9 mouse cellular contexts compared by ENCODE assay signal in the genomic region with DNA sequence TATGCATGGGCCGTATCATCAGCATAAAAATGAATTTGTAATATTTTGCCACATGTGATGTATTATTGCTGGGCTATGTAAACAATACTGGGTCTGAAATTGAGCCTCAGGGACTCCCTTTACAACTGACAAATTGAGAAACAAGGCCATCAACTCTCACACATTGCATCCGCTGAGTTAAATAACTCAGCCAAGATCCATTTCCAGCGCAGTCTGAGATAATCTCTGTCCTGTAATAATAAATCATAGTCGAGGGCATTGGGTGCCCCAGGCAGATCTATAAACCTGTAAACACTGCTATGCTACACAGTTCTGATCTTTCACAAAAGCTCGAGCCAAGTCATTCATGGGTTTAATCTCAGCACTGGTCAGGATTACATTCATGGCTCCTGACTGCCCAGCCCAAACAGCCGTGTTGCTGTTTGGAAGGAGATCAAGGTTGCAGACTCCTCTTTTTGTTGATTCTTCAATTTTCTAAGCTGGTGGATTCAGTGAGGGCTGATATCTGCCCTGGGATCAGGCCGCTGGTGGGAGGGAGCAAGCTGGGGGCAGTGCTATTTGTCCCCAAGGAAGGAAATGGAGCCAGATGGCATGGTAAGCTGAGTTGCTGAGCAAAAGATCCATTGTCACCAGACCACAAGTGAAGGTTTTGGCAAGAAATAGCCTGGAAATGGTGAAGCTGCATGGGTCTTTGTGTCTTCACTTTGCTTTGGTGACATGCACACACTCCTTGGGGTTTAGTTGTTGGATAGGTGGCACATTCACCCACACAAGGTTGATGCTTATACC.
DNase-seq lines count a peak whose midpoint lies in the region; ATAC-seq and TF ChIP-seq lines count a peak whose summit lies in the region.
"Had no signal": no experiment of that assay in that cellular context is flagged by ENCODE, and none has a peak within 500 bp of the region (broad histone marks: within the 10 kb centered on the region; RNA-seq: fewer than 3 reads in every experiment).

No protein-coding gene starts in this region.

- H3K36me3 ChIP-seq in kidney, adult 2 months (ENCODE audit: control insufficient read depth, insufficient read depth, low read length): no peaks in the 10 kb centered on the region
- H3K36me3 ChIP-seq in hindbrain, embryonic 10.5 days: no peaks in the 10 kb centered on the region
- no peaks in the 10 kb centered on the region for H3K36me3 ChIP-seq in midbrain, embryonic 15.5 days (replicated peaks)
- no peaks in the 10 kb centered on the region for H3K36me3 ChIP-seq in heart, embryonic 11.5 days (ENCODE audit: control insufficient read depth, insufficient read depth, low read length)

- WGBS in kidney, adult 2 months: 56% methylated on average over 7 of the region's 7 CpGs
- WGBS in hindbrain, embryonic 10.5 days: 61% methylated on average over 7 of the region's 7 CpGs
- 30% methylated on average over 7 of the region's 7 CpGs for WGBS in midbrain, embryonic 15.5 days
- 64% methylated on average over 7 of the region's 7 CpGs for WGBS in heart, embryonic 11.5 days (ENCODE audit: insufficient replicate concordance)

- DNase-seq in kidney, adult 2 months: peak; percentile 15
- DNase-seq in kidney, postnatal 25 days: no peak
- peak; percentile 18 for DNase-seq in hindbrain, embryonic 10.5 days (ENCODE audit: low spot score)
- no peak for DNase-seq in layer of hippocampus, postnatal 14 days (ENCODE audit: low spot score in 2 of 2)
- DNase-seq in left cerebral cortex, adult 11 months (ENCODE audit: low spot score): no peak

- no peaks in the 10 kb centered on the region for H3K4me1 ChIP-seq in kidney, adult 2 months (ENCODE audit: control insufficient read depth, insufficient read depth, low read length)
- peaks cover 18% of the 10 kb centered on the region; the same call in 1 of the 2 replicates for H3K4me1 ChIP-seq in brown adipose tissue, adult 24 weeks (ENCODE audit: control insufficient read depth, insufficient read depth, insufficient read length, low read length)
- H3K4me1 ChIP-seq in hindbrain, embryonic 10.5 days (replicated peaks): peaks cover 41% of the 10 kb centered on the region
- H3K4me1 ChIP-seq in midbrain, embryonic 15.5 days: peaks cover 20% of the 10 kb centered on the region
- peaks cover 8% of the 10 kb centered on the region for H3K4me1 ChIP-seq in heart, embryonic 11.5 days (ENCODE audit: control insufficient read depth, insufficient read depth, low read length)

- no peak for TF ChIP-seq POLR2A in kidney, adult 2 months (IDR thresholded peaks at IDR 0.05; ENCODE audit: low read depth, low read length)

- H3K27me3 ChIP-seq in kidney, adult 2 months (replicated peaks; ENCODE audit: control insufficient read depth, insufficient read depth, low read length): no peaks in the 10 kb centered on the region
- peaks cover 16% of the 10 kb centered on the region for H3K27me3 ChIP-seq in hindbrain, embryonic 10.5 days (ENCODE audit: insufficient read depth, poor library complexity, severe bottlenecking)
- 0 out of 2 replicates have a peak, but pooled peaks cover 3% of the 10 kb centered on the region for H3K27me3 ChIP-seq in midbrain, embryonic 15.5 days (replicated peaks)
- no peaks in the 10 kb centered on the region for H3K27me3 ChIP-seq in heart, embryonic 11.5 days (ENCODE audit: control insufficient read depth, insufficient read depth, low read length)

- no peak overlapping the region for H3K4me2 ChIP-seq in midbrain, embryonic 15.5 days
- H3K4me2 ChIP-seq in heart, embryonic 11.5 days: no peak overlapping the region

- no peak overlapping the region for H3K4me3 ChIP-seq in kidney, adult 2 months (ENCODE audit: insufficient read depth, low read depth, low read length)
- no peak overlapping the region for H3K4me3 ChIP-seq in brown adipose tissue, adult 24 weeks (ENCODE audit: insufficient read depth, low read depth, low read length)
- H3K4me3 ChIP-seq in hindbrain, embryonic 10.5 days: no peak overlapping the region
- no peak overlapping the region for H3K4me3 ChIP-seq in midbrain, embryonic 15.5 days
- no peak overlapping the region for H3K4me3 ChIP-seq in heart, embryonic 11.5 days (ENCODE audit: low read depth, low read length)
- H3K4me3 ChIP-seq: left cerebral cortex, adult 2 months had no signal

- H3K27ac ChIP-seq in kidney, adult 2 months (ENCODE audit: insufficient read depth, low read depth, low read length): no peak overlapping the region
- 0 out of 2 replicates have a peak overlapping the region, but pooled peaks have one; percentile 15 for H3K27ac ChIP-seq in brown adipose tissue, adult 24 weeks (replicated peaks; ENCODE audit: low read depth, low read length)
- peak overlapping the region; percentile 80 for H3K27ac ChIP-seq in hindbrain, embryonic 10.5 days
- H3K27ac ChIP-seq in midbrain, embryonic 15.5 days: peak overlapping the region; percentile 39
- H3K27ac ChIP-seq in heart, embryonic 11.5 days (ENCODE audit: low read depth, low read length): no peak overlapping the region
- H3K27ac ChIP-seq: left cerebral cortex, adult 2 months had no signal

- TF ChIP-seq CTCF in kidney, adult 2 months (conservative IDR thresholded peaks at IDR 0.05; ENCODE audit: insufficient read depth, insufficient read length, low read depth, low read length): no peak

- H3K9ac ChIP-seq in midbrain, embryonic 15.5 days: no peak overlapping the region
- no peak overlapping the region for H3K9ac ChIP-seq in heart, embryonic 11.5 days (ENCODE audit: low read depth, low read length)

- no peaks in the 10 kb centered on the region for H3K9me3 ChIP-seq in hindbrain, embryonic 10.5 days
- H3K9me3 ChIP-seq in midbrain, embryonic 15.5 days: no peaks in the 10 kb centered on the region
- no peaks in the 10 kb centered on the region for H3K9me3 ChIP-seq in heart, embryonic 11.5 days (replicated peaks; ENCODE audit: control insufficient read depth, low read length)

- peak; percentile 65; the same call in 1 of the 2 replicates for ATAC-seq in midbrain, embryonic 15.5 days (replicated peaks)
- ATAC-seq in heart, embryonic 11.5 days (replicated peaks; ENCODE audit: insufficient number of reproducible peaks, low FRiP score, low TSS enrichment): no peak

Comparison
In these comparisons a context has a peak if more than half of its experiments do, and no peak if none do; other contexts are left out.
1. DNase-seq: peak in kidney, adult 2 months (single experiment) and hindbrain, embryonic 10.5 days (single experiment); none in kidney, postnatal 25 days (0 of 2), layer of hippocampus, postnatal 14 days (0 of 2) and left cerebral cortex, adult 11 months (single experiment).
2. H3K27ac ChIP-seq: peak in brown adipose tissue, adult 24 weeks (single experiment), hindbrain, embryonic 10.5 days (single experiment) and midbrain, embryonic 15.5 days (single experiment); none in kidney, adult 2 months (single experiment) and heart, embryonic 11.5 days (single experiment).